Comparison of ENCODE assay signal across 8 mouse cellular contexts in the genomic region with DNA sequence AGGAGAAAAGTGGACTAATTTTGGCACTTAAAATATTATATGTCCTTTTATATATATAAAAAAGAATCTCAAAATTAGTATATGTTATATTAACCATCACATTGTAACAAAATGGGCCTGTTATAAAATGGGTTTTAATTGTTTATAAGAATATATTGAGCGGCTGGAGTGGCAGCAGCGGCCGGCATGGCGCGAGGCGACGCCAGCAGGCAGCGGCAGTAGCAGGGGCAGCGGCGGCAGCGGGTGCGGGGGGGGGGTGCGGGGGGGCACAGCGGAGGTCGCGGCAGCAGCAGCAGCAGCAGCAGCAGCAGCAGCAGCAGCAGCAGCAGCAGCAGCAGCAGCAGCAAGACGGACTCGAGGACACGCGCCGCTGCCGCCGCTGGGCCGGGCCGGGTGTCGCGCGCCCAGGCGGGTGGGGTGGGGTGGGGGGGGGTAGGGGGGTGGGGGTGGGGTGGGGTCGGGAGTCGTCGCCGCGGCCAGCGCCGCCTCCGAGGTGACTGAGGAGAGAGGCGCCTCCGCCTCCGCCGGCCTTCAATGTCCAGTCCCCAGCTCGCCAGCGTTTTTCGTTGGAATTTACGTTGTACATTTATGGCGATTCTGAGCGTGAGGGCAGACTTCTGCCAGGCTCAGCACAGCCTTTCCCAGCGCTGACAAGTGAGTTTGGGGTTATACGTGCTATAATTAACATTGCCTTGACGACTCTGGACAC. TPM values are rescaled to one million over a fixed set of nuclear protein-coding genes. Genes with fewer than 3 reads are reported as not detected.
DNase-seq lines count a peak whose midpoint lies in the region; ATAC-seq and TF ChIP-seq lines count a peak whose summit lies in the region.

No protein-coding gene starts in this region.

- no peak for TF ChIP-seq POLR2A in brain, embryonic 14.5 days (IDR thresholded peaks at IDR 0.05; ENCODE audit: borderline replicate concordance, extremely low read depth, insufficient read depth, insufficient read length, poor library complexity, severe bottlenecking)

- no peaks in the 10 kb centered on the region for H3K9me3 ChIP-seq in kidney, embryonic 15.5 days (replicated peaks)
- no peaks in the 10 kb centered on the region for H3K9me3 ChIP-seq in heart, embryonic 14.5 days (ENCODE audit: control insufficient read depth, low read length)
- no peaks in the 10 kb centered on the region for H3K9me3 ChIP-seq in limb, embryonic 15.5 days
- no peaks in the 10 kb centered on the region for H3K9me3 ChIP-seq in stomach, embryonic 14.5 days (ENCODE audit: control insufficient read depth, low read depth, low read length)

- peak overlapping the region; percentile 71 for H3K4me2 ChIP-seq in kidney, embryonic 15.5 days
- H3K4me2 ChIP-seq in heart, embryonic 14.5 days (ENCODE audit: low read length): peak overlapping the region; percentile 74
- H3K4me2 ChIP-seq in limb, embryonic 15.5 days: peak overlapping the region; percentile 66
- peak overlapping the region; percentile 68 for H3K4me2 ChIP-seq in stomach, embryonic 14.5 days (replicated peaks; ENCODE audit: low read depth, low read length)

- no peaks in the 10 kb centered on the region for H3K4me1 ChIP-seq in kidney, embryonic 15.5 days
- H3K4me1 ChIP-seq in heart, embryonic 14.5 days (ENCODE audit: control insufficient read depth in 2 of 2, insufficient read depth in 2 of 2, low read length in 2 of 2): no peaks in the 10 kb centered on the region
- H3K4me1 ChIP-seq in limb, embryonic 15.5 days: no peaks in the 10 kb centered on the region
- no peaks in the 10 kb centered on the region for H3K4me1 ChIP-seq in stomach, embryonic 14.5 days (ENCODE audit: control insufficient read depth, insufficient read depth, low read length)

- no peak for DNase-seq in kidney, postnatal 25 days
- peak; percentile 55 for DNase-seq in brain, embryonic 14.5 days (ENCODE audit: low read depth)
- no peak for DNase-seq in gastrocnemius, postnatal 25 days

- WGBS in kidney, embryonic 15.5 days: under 1% methylated on average over 32 of the region's 50 CpGs
- under 1% methylated on average over 44 of the region's 50 CpGs for WGBS in heart, embryonic 14.5 days
- 1% methylated on average over 24 of the region's 50 CpGs for WGBS in limb, embryonic 15.5 days
- under 1% methylated on average over 26 of the region's 50 CpGs for WGBS in stomach, embryonic 14.5 days

- ATAC-seq in kidney, embryonic 15.5 days (replicated peaks; ENCODE audit: low FRiP score): peak; percentile 79
- no peak for ATAC-seq in heart, embryonic 14.5 days (ENCODE audit: insufficient number of reproducible peaks, insufficient read depth, low FRiP score, low read depth)
- ATAC-seq in limb, embryonic 15.5 days (ENCODE audit: insufficient number of reproducible peaks, low FRiP score, low TSS enrichment, low read depth): no peak
- 0 out of 2 replicates have a peak, but pooled peaks have one; percentile 61 for ATAC-seq in stomach, embryonic 14.5 days (ENCODE audit: insufficient number of reproducible peaks, insufficient read depth, low FRiP score, low read depth)
- no peak for ATAC-seq in monocyte, adult 5-6 weeks (replicated peaks; ENCODE audit: insufficient number of reproducible peaks, low FRiP score, low TSS enrichment, poor library complexity, severe bottlenecking)

- peaks cover 12% of the 10 kb centered on the region; the same call in 1 of the 2 replicates for H3K27me3 ChIP-seq in kidney, embryonic 15.5 days
- H3K27me3 ChIP-seq in heart, embryonic 14.5 days (ENCODE audit: control insufficient read depth, insufficient read depth, low read length): no peaks in the 10 kb centered on the region
- peaks cover 4% of the 10 kb centered on the region; the same call in 1 of the 2 replicates for H3K27me3 ChIP-seq in limb, embryonic 15.5 days
- H3K27me3 ChIP-seq in stomach, embryonic 14.5 days (ENCODE audit: control insufficient read depth, insufficient read depth, low read length): no peaks in the 10 kb centered on the region

- no peak overlapping the region for H3K9ac ChIP-seq in kidney, embryonic 15.5 days
- peak overlapping the region; percentile 62 for H3K9ac ChIP-seq in heart, embryonic 14.5 days (ENCODE audit: low read length)
- no peak overlapping the region for H3K9ac ChIP-seq in limb, embryonic 15.5 days
- H3K9ac ChIP-seq in stomach, embryonic 14.5 days (replicated peaks; ENCODE audit: low read depth, low read length): no peak overlapping the region; the same call in 1 of the 2 replicates

- TF ChIP-seq CTCF in brain, embryonic 14.5 days (IDR thresholded peaks at IDR 0.05; ENCODE audit: borderline replicate concordance, extremely low read depth, insufficient read depth, insufficient read length): no peak

- H3K36me3 ChIP-seq in kidney, embryonic 15.5 days: no peaks in the 10 kb centered on the region
- H3K36me3 ChIP-seq in heart, embryonic 14.5 days (ENCODE audit: control insufficient read depth, insufficient read depth, low read length): no peaks in the 10 kb centered on the region
- no peaks in the 10 kb centered on the region for H3K36me3 ChIP-seq in limb, embryonic 15.5 days
- no peaks in the 10 kb centered on the region for H3K36me3 ChIP-seq in stomach, embryonic 14.5 days (ENCODE audit: control insufficient read depth, insufficient read depth, low read length)

- no peak overlapping the region for H3K27ac ChIP-seq in kidney, embryonic 15.5 days
- H3K27ac ChIP-seq in heart, embryonic 14.5 days (replicated peaks in 1 of 2; ENCODE audit: control insufficient read depth in 1 of 2, insufficient read depth in 1 of 2, low read depth in 2 of 2, low read length in 2 of 2): no peak overlapping the region
- H3K27ac ChIP-seq in limb, embryonic 15.5 days: no peak overlapping the region
- H3K27ac ChIP-seq in stomach, embryonic 14.5 days (ENCODE audit: low read length): no peak overlapping the region

- H3K4me3 ChIP-seq in kidney, embryonic 15.5 days (replicated peaks): peak overlapping the region; percentile 46
- peak overlapping the region; percentile 46 to 55 for H3K4me3 ChIP-seq in heart, embryonic 14.5 days (ENCODE audit: control insufficient read depth in 1 of 2, insufficient read depth in 1 of 2, low read depth in 1 of 2, low read length in 2 of 2)
- peak overlapping the region; percentile 40 for H3K4me3 ChIP-seq in limb, embryonic 15.5 days
- H3K4me3 ChIP-seq in stomach, embryonic 14.5 days (ENCODE audit: low read depth, low read length): peak overlapping the region; percentile 40

RNA-seq across cellular contexts. Expression of a gene that starts 26.9 kb away (rescaled TPM):
- polyA plus RNA-seq in kidney, embryonic 15.5 days (2015; fragmentation: Nextera tagmentation; extraction: Ambion mirVana): not detected in 2 replicates
- 0.04 and 0.11 TPM in 2 replicates for polyA plus RNA-seq in brain, embryonic 14.5 days (2012; rRNA removed)
- not detected in 2 replicates for polyA plus RNA-seq in heart, embryonic 14.5 days (2014; fragmentation: Nextera tagmentation; extraction: Ambion mirVana)
- polyA plus RNA-seq in limb, embryonic 15.5 days (2015; fragmentation: Nextera tagmentation; extraction: Ambion mirVana): not detected in 2 replicates
- polyA plus RNA-seq in stomach, embryonic 14.5 days (2014; fragmentation: Nextera tagmentation; extraction: Ambion mirVana): not detected in 2 replicates
- total RNA-seq in gastrocnemius, postnatal 25 days (2021): not detected
- 1.3 TPM in 1 of 3 replicates, not detected in the others for total RNA-seq in monocyte, adult 5-6 weeks (2017)

Comparison
In these comparisons a context has a peak if more than half of its experiments do, and no peak if none do; other contexts are left out.
1. ATAC-seq: peak in kidney, embryonic 15.5 days (single experiment) and stomach, embryonic 14.5 days (single experiment); none in heart, embryonic 14.5 days (single experiment), limb, embryonic 15.5 days (single experiment) and monocyte, adult 5-6 weeks (single experiment).
2. Peak in every context shown above with its lines, with median percentiles within 50 percentile points of each other: H3K4me2 ChIP-seq and H3K4me3 ChIP-seq.